Mouse (Mus musculus) megakaryocyte, embryonic 14.5 days (primary cell): ENCODE measurements around the gene Olfr667.

Experiments
- FLI1 ChIP-seq: IDR thresholded peaks from 2 replicates; pipeline ENCODE4 v1.6.1; 2012; ENCODE audit warnings: low read length, inconsistent platforms, mixed read lengths
- GATA1 ChIP-seq: IDR thresholded peaks from 3 replicates; pipeline ENCODE4 v1.6.1; 2012; ENCODE audit warnings: mixed read lengths, low read length, inconsistent platforms, borderline replicate concordance

GRCm38 (mm10) chr7:104895852-104896251 lies 25.4 kb downstream of the Olfr667 start, which contains the start of gene Olfr666:
- TF ChIP-seq GATA1 (no peak), FLI1 (no peak)
